Mouse (Mus musculus) kidney, adult 2 months (tissue): ENCODE results near the gene Klhdc8b. TPM values are rescaled to one million over a fixed set of nuclear protein-coding genes. Genes with fewer than 3 reads are reported as not detected.

ENCODE experiments used
- DNase-seq: peaks from one replicate; pipeline ENCODE4 v3.0.0; 2021
- H3K27ac ChIP-seq: fragments of 200-500 bp; 2 replicates; pipeline ENCODE4 v1.5.1; 2012; ENCODE audit warnings: low read depth, low read length, control low read depth, inconsistent platforms; ENCODE audit not compliant: insufficient read depth
- H3K27me3 ChIP-seq: fragments of 200-500 bp; replicated peaks from 2 replicates; pipeline ENCODE4 v1.6.1; 2012; ENCODE audit warnings: mild to moderate bottlenecking, moderate library complexity, low read length, inconsistent platforms; ENCODE audit not compliant: control insufficient read depth, insufficient read depth
- H3K36me3 ChIP-seq: fragments of 200-500 bp; 2 replicates; pipeline ENCODE4 v1.6.1; 2012; ENCODE audit warnings: mild to moderate bottlenecking, moderate library complexity, low read length, inconsistent platforms; ENCODE audit not compliant: control insufficient read depth, insufficient read depth
- H3K4me1 ChIP-seq: fragments of 200-500 bp; 2 replicates; pipeline ENCODE4 v1.6.1; 2011; ENCODE audit warnings: low read length; ENCODE audit not compliant: control insufficient read depth, insufficient read depth
- H3K4me3 ChIP-seq: fragments of 200-500 bp; 2 replicates; pipeline ENCODE4 v1.5.1; 2011; ENCODE audit warnings: mild to moderate bottlenecking, low read depth, low read length, control low read depth; ENCODE audit not compliant: insufficient read depth
- CTCF ChIP-seq: fragments of 200-500 bp; conservative IDR thresholded peaks from 2 replicates; pipeline ENCODE4 v1.5.1; 2011; ENCODE audit warnings: low read depth, mild to moderate bottlenecking, control low read depth, low read length, moderate library complexity, mixed read lengths; ENCODE audit not compliant: insufficient read depth, insufficient read length
- POLR2A ChIP-seq: fragments of 200-500 bp; IDR thresholded peaks from one replicate; pipeline ENCODE4 v1.6.1; 2011; ENCODE audit warnings: low read depth, low read length, control low read depth
- WGBS: fragments of 180-500 bp; shearing (Covaris S2); methylation state at CpG from one replicate; pipeline ENCODE4 v1.1.7; 2018; 5-methylcytosine and 5-hydroxymethylcytosine counted together
- polyA plus RNA-seq: library from polyadenylated mRNA; depleted of rRNA; stranded (reverse); fragments of >200 nt; gene quantifications from 2 replicates; pipeline ENCODE4 v1.2.3, GENCODE M21; 2012

Gene Klhdc8b
- polyA plus RNA-seq, 1 experiment: 35.0 TPM

- peaks cover 14% of the 10 kb centered on the region for H3K4me1 ChIP-seq
- WGBS: 76% methylated on average over 12 of the region's 12 CpGs
- no peak for TF ChIP-seq POLR2A
- no peak for TF ChIP-seq CTCF
- H3K27me3 ChIP-seq: no peaks in the 10 kb centered on the region
- H3K36me3 ChIP-seq: no peaks in the 10 kb centered on the region
- H3K27ac ChIP-seq: no peak overlapping the region
- no peak overlapping the region for H3K4me3 ChIP-seq
- no peak for DNase-seq
Measured at GRCm38 (mm10) chr9:108455747-108456571, 5.4 kb downstream of the Klhdc8b start.

GRCm38 (mm10) chr9:108454429-108454828, 7.0 kb downstream of the Klhdc8b start:
- H3K4me1 ChIP-seq: peaks cover 12% of the 10 kb centered on the region
- DNase-seq: no peak
- 93% methylated on average over 6 of the region's 6 CpGs for WGBS
- TF ChIP-seq POLR2A (no peak), CTCF (no peak)
- no peaks in the 10 kb centered on the region for H3K27me3 ChIP-seq
- no peak overlapping the region for H3K27ac ChIP-seq
- no peak overlapping the region for H3K4me3 ChIP-seq
- H3K36me3 ChIP-seq: no peaks in the 10 kb centered on the region

- H3K4me3 ChIP-seq: no peak overlapping the region
- TF ChIP-seq POLR2A: no peak
- no peak for TF ChIP-seq CTCF
Measured at GRCm38 (mm10) chr9:108453458-108453857, 7.9 kb downstream of the Klhdc8b start.

GRCm38 (mm10) chr9:108452911-108453310, 8.5 kb downstream of the Klhdc8b start:
- no peak for DNase-seq
- no peak overlapping the region for H3K27ac ChIP-seq
- 46% methylated on average over 6 of the region's 6 CpGs for WGBS
- no peaks in the 10 kb centered on the region for H3K36me3 ChIP-seq
- no peaks in the 10 kb centered on the region for H3K27me3 ChIP-seq
- H3K4me3 ChIP-seq: no peak overlapping the region
- TF ChIP-seq CTCF (no peak), POLR2A (no peak)
- H3K4me1 ChIP-seq: peaks cover 12% of the 10 kb centered on the region

More at GRCm38 (mm10) chr9:108453458-108453857, 7.9 kb downstream of the Klhdc8b start:
- Histone ChIP-seq H3K27me3 (no peaks in the 10 kb centered on the region), H3K27ac (no peak overlapping the region), H3K36me3 (no peaks in the 10 kb centered on the region), H3K4me1 (peaks cover 12% of the 10 kb centered on the region)
- WGBS: 80% methylated on average over 4 of the region's 4 CpGs
- DNase-seq: no peak

GRCm38 (mm10) chr9:108452291-108452906, 9.0 kb downstream of the Klhdc8b start:
- H3K36me3 ChIP-seq: no peaks in the 10 kb centered on the region
- peak; percentile 85 for DNase-seq
- no peak for TF ChIP-seq POLR2A
- peak; percentile 71 for TF ChIP-seq CTCF
- WGBS: under 1% methylated on average over 40 of the region's 40 CpGs
- no peak overlapping the region for H3K27ac ChIP-seq
- no peaks in the 10 kb centered on the region for H3K27me3 ChIP-seq
- peak overlapping the region; percentile 79 for H3K4me3 ChIP-seq
- H3K4me1 ChIP-seq: peaks cover 8% of the 10 kb centered on the region

GRCm38 (mm10) chr9:108451519-108452160, 9.7 kb downstream of the Klhdc8b start:
- 76% methylated on average over 6 of the region's 6 CpGs for WGBS
- Histone ChIP-seq H3K36me3 (no peaks in the 10 kb centered on the region), H3K4me3 (peak overlapping the region; percentile 79), H3K27ac (no peak overlapping the region), H3K4me1 (peaks cover 7% of the 10 kb centered on the region), H3K27me3 (no peaks in the 10 kb centered on the region)
- no peak for DNase-seq
- TF ChIP-seq POLR2A: no peak
- no peak for TF ChIP-seq CTCF

- WGBS: 90% methylated on average over 6 of the region's 6 CpGs
Measured at GRCm38 (mm10) chr9:108451170-108451493, 10.2 kb downstream of the Klhdc8b start.

More at GRCm38 (mm10) chr9:108451170-108451493, 10.2 kb downstream of the Klhdc8b start:
- H3K36me3 ChIP-seq: no peaks in the 10 kb centered on the region
- H3K27me3 ChIP-seq: no peaks in the 10 kb centered on the region
- peaks cover 7% of the 10 kb centered on the region for H3K4me1 ChIP-seq
- no peak for DNase-seq
- H3K4me3 ChIP-seq: no peak overlapping the region
- no peak for TF ChIP-seq POLR2A
- no peak for TF ChIP-seq CTCF
- H3K27ac ChIP-seq: no peak overlapping the region
